Mouse (Mus musculus) frontal cortex, adult 2 months (tissue): ENCODE measurements at regions not wholly inside any gene's neighbourhood (a gene's known extent, or its start where the extent isn't known, plus 50 kb on each side); places are given as distances from the start of the nearest gene placed in this dataset.

Experiments used
- DNase-seq, 2 experiments: peaks; one replicate each; pipeline ENCODE4 v3.0.0; 2022; ENCODE audit warnings: low spot score in 1 of 2; ENCODE audit errors: extremely low spot score in 1 of 2

GRCm38 (mm10) chr8:26501814-26502572, 382.7 kb downstream of the Gm45692 start:
- DNase-seq: no peak

DNA sequence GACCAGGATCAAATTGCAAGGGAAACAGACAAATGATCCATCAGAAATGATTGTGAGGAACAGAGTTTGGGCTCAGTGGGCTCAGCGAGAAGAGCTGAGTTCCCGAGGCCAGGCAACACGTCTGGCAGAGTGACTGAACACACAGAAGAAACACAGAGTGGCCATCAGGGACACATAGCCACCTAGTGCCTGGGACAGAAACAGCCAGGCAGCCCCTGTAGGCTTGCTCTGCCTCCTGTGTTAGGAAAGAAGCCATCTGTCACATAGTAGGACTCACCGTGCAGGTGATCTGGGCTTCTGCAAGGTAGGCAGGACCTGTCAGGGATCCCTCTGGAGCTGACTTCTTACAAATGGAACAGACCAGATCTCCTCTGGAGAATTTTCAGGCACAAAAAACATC, 383.4 kb downstream of the Gm45692 start:
- DNase-seq: no peak

GRCm38 (mm10) chr8:26503918-26504317, 384.6 kb downstream of the Gm45692 start:
- no peak for DNase-seq

DNA sequence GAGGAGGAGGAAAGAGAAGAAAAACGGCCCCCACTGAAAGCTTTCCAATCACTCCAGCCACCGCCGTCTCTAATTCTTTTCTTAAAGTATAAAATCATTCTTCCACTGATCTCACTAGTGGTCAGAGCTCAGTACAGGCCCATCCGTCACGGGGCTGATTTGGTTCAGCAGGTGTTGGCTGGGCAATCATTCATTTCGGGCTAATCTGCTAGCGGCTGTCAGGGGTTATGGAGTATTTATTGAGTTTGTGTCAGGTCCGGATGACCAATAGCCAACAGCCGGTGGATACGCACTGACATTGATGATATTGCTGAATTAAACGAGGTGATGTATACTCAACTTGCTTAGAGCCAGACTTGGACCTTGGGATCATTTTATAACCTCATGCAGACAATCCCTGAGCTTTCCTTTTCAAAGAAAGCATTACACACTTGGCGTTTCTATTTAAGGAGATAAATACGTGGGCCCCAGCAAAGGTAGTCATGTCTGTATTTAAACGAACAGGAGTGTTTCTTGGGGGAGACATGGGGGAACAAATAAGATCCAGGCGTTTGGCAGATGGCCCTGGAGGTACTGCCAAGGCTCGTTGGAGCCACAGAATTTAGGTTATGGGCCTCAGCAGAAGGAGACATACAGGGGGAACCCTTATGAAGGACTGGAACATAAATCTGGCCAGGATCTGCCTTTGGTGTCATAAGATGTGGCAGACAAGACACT, 385.1 kb downstream of the Gm45692 start:
- no peak for DNase-seq

- no peak for DNase-seq
Observed at GRCm38 (mm10) chr8:26507611-26508070, 388.3 kb downstream of the Gm45692 start.

DNA sequence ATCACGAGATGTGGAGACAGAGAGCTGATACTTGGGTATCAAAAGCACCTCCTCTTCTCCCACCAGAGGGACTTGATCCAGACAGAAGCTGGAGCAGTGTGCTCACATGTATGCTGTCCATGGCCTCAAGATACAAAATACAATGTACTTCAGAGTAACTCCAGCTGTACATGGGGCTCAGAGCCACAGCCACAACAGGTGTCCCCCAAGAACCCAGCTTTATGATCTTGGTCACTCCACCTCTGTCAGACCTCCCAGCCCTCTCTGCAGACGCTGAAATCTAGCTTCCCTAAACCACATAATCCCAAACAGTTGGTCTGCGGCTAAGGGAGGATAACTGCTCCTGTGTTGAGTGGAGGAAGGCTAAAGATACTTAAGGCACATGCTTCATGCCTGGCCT, 389.9 kb downstream of the Gm45692 start:
- DNase-seq: no peak

GRCm38 (mm10) chr8:26513001-26513400, 393.7 kb downstream of the Gm45692 start:
- DNase-seq: no peak

GRCm38 (mm10) chr8:26524237-26524636, 404.9 kb downstream of the Gm45692 start:
- no peak for DNase-seq

DNA sequence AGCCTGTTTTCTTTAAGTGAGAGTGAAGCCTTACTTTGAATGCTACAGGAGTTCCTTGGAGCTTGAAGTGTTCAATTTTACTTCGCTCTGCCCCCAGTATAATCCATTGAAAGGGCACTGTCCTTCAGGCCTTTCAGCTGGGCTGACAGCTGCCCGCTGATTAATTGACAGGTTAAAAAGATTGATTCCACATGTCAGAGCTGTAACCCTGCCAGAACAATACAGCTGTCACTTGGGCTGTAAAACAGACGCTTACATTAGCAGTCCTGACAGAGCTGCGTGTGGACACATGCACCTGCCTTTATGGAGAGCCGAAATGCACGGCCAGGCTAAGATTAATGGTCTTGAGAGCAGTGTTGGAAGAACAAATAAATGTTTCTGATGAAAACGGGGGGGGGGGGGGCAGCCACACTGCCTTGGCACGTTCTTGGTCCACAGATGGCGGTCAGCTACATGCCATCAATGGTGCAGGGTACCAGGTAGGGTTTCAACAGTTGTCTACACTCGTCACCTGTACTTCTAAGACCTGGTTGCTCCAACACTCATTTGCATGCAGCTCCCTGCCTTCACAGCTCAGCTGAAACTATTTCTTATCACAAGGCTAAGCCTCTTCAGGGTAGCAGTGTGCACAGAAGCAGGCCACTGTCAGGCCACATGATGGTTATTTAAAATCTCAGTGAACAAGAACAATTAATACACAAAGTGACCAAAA, 407.3 kb downstream of the Gm45692 start:
- no peak for DNase-seq

DNA sequence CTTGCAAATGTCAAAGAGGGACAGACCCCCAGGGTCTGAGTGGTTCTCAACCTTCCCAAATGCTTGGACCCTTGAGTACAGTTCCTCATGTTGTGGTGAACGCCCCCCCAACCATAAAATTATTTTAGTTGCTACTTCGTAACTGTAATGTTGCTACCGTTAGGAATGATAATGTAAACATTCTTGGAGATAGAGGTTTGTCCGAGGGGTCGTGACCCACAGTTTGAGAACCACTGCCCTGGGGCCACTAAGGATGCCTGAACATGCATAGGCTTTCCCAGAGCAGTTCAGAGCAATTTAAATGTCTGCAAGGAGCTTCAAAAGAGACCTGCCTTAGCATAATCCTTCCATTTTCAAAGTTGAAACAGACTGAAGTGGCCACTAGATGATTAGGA, 407.8 kb downstream of the Gm45692 start:
- no peak for DNase-seq

- no peak for DNase-seq
Observed at GRCm38 (mm10) chr8:26529921-26530320, 410.6 kb downstream of the Gm45692 start.

GRCm38 (mm10) chr8:26533444-26534421, 414.4 kb downstream of the Gm45692 start:
- peak; percentile 69 to 79 for DNase-seq

GRCm38 (mm10) chr8:26535816-26536215, 416.5 kb downstream of the Gm45692 start:
- peak; percentile 15 to 67 for DNase-seq

DNA sequence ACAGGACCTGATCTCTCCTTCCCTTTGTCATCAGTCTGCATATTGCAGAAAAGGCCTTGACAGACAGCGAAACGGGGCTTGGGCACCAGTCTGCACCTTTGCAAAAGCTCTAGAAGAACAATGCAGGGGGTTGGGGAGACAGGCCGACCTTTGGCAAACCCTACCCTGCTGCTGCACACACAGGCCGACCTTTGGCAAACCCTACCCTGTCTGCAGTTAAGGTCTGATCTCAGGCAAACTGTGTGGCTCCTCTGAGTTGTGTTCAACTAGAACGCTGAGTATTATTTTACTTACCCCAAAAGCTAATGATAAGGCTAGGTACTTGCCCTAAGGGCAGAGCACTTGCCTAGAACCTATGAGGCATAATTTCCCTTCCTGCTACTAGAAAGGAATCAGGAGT, 423.4 kb upstream of the Zfp703 start:
- no peak for DNase-seq

DNA sequence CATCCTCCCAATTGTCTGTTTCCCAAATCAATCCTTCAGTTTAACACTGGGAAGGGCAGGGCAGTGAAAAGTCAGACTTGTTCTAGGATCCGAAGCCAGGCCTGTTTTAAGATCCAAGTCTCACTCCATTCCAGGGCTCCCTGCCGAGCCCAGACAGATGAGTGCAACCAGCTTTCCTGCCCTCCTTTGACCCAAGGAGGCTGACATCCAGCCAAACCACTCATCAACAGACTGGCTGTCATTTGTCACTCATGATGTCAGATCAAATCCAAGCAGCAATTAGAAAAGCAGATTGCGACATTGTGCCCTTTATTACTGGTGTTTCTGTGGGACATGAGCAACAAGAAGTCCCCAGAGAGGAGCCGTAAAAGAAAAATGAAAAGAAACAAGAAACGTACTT, 417.9 kb upstream of the Zfp703 start:
- no peak for DNase-seq

GRCm38 (mm10) chr8:26563151-26563550, 414.0 kb upstream of the Zfp703 start:
- DNase-seq: no peak

DNA sequence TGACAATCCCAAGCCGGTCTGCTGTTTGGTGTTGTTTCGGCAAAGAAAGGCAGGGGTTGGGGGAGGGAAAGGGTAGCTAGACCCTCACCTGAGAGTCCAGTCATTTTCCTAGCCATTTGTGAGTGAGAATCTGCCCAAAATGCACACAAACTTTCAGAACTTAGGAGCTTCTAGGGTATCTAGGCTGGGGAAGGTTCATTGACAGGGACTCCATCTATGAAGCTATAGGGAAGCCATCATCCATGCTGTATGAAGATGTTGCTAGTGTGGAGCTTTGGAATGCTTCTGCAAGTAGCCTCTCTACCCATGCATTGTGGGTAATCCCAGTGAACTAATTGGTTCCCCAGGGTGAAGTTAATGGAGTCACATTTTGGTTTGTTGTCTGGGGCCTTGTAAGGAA, 412.9 kb upstream of the Zfp703 start:
- DNase-seq: no peak

DNA sequence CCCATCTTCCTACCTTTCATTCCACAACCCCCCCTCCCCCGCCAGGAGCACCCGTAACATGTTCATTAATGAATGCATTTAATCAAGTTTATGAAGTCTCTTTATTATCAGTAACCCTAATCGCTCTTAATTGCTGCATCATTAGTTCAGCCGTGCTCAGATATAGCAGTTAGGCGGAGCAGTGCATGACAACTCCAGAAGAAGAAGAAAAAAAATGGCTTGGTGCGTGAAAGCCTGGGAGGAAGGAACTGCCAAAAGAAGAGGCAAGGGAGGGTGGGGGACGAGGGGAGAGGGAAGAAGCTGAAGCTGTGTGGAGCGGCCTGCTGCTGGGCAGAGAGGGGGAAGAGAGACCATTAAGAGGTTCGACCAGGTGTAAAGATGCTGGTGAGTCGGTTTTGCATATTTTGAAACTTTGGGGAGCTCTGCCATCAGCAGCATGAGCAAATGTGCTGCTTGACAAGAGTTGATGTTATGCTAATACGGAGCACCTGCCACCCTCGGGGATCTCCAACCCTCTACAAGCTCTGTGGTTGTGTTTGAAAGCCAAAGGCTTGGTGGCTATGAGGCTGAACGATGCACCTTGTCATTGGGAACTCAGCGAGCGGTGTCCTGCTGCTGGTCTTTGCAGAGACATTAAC, 408.6 kb upstream of the Zfp703 start:
- DNase-seq: no peak

DNA sequence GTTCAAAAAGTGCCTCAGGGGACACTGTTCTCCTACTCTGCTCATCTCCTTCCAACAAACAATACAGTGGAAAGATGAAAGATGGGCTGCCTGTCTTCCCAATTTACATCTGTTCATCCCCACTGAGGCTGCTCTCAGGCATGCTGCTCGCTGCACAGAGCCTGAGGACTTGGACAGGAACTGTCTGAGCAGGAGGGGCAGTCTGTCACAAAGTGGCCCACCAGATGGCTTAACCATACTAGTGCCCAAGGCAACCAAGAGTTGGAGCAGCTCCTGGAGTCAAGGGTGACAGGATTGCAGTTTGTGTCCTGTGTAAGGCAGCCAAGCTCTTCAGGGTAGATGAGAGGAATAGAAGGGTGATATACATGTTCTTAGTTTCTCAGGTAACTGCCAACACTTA, 388.3 kb upstream of the Zfp703 start:
- DNase-seq: no peak
